Mouse (Mus musculus): ENCODE measurements around the gene Necap1. TPM values are rescaled to one million over a fixed set of nuclear protein-coding genes. Genes with fewer than 3 reads are reported as not detected.

Necap1 gene
- 10 to 100 TPM; 19.0 to 23.6 TPM for total RNA-seq (2021)
- long read RNA-seq, experiment 1, transcript Necap1-201 (8 exons, 2,476 nt): major isoform, 20 of 29 reads
- long read RNA-seq, experiment 1, partial matches to known transcripts: 1 of 29 reads
- long read RNA-seq, experiment 1, other reads (novel, unspliced or antisense): 8 of 29 reads
- long read RNA-seq, experiment 2, transcript Necap1-201 (8 exons, 2,476 nt): major isoform, 29 of 33 reads
- long read RNA-seq, experiment 2, partial matches to known transcripts: 1 of 33 reads
- long read RNA-seq, experiment 2, other reads (novel, unspliced or antisense): 3 of 33 reads

- intact Hi-C loops (cut with DNase I; ENCODE audit: low total_unique reads): no loop called here
- DNase-seq: peak; percentile 97
Observed at GRCm38 (mm10) chr6:122873871-122874719, at the start of gene Necap1. Gene Necap1, plus strand, starts transcription at chr6:122874474.

- intact Hi-C loops (cut with DNase I; ENCODE audit: low total_unique reads): no loop called here
- no peak for DNase-seq
Observed at GRCm38 (mm10) chr6:122825166-122825565, 49.1 kb upstream of the Necap1 start.

- intact Hi-C loops (cut with DNase I; ENCODE audit: low total_unique reads): no loop called here
- DNase-seq: peak; percentile 56
Observed at GRCm38 (mm10) chr6:122825923-122826742, 48.1 kb upstream of the Necap1 start.

GRCm38 (mm10) chr6:122828086-122828485 is 46.2 kb upstream of the Necap1 start:
- intact Hi-C loops (cut with DNase I; ENCODE audit: low total_unique reads): no loop called here
- DNase-seq: no peak

- intact Hi-C loops (cut with DNase I; ENCODE audit: low total_unique reads): no loop called here
- no peak for DNase-seq
Observed at GRCm38 (mm10) chr6:122832880-122833279, 41.4 kb upstream of the Necap1 start.

- intact Hi-C loops (cut with DNase I; ENCODE audit: low total_unique reads): no loop called here
- DNase-seq: no peak
Observed at GRCm38 (mm10) chr6:122834365-122834764, 39.9 kb upstream of the Necap1 start.

- DNase-seq: no peak
- intact Hi-C loops (cut with DNase I; ENCODE audit: low total_unique reads): no loop called here
Observed at GRCm38 (mm10) chr6:122836974-122837373, 37.3 kb upstream of the Necap1 start.

- no peak for DNase-seq
- intact Hi-C loops (cut with DNase I; ENCODE audit: low total_unique reads): no loop called here
Observed at GRCm38 (mm10) chr6:122837539-122837938, 36.7 kb upstream of the Necap1 start.

- DNase-seq: no peak
- intact Hi-C loops (cut with DNase I; ENCODE audit: low total_unique reads): no loop called here
Observed at GRCm38 (mm10) chr6:122843759-122844158, 30.5 kb upstream of the Necap1 start.

GRCm38 (mm10) chr6:122852696-122853095 is 21.6 kb upstream of the Necap1 start:
- intact Hi-C loops (cut with DNase I; ENCODE audit: low total_unique reads): no loop called here

GRCm38 (mm10) chr6:122854552-122854951 is 19.7 kb upstream of the Necap1 start:
- DNase-seq: no peak
- intact Hi-C loops (cut with DNase I; ENCODE audit: low total_unique reads): no loop called here

More at GRCm38 (mm10) chr6:122852696-122853095, 21.6 kb upstream of the Necap1 start:
- no peak for DNase-seq

GRCm38 (mm10) chr6:122855955-122856354 is 18.3 kb upstream of the Necap1 start, which contains the start of gene C3ar1:
Gene C3ar1, minus strand, starts transcription at chr6:122856161.
- intact Hi-C loops (cut with DNase I; ENCODE audit: low total_unique reads): no loop called here
- DNase-seq: no peak

GRCm38 (mm10) chr6:122862434-122862833 is 11.8 kb upstream of the Necap1 start:
- no peak for DNase-seq
- intact Hi-C loops (cut with DNase I; ENCODE audit: low total_unique reads): no loop called here

GRCm38 (mm10) chr6:122862871-122863270 is 11.4 kb upstream of the Necap1 start:
- no peak for DNase-seq
- intact Hi-C loops (cut with DNase I; ENCODE audit: low total_unique reads): no loop called here

GRCm38 (mm10) chr6:122867914-122868313 is 6.4 kb upstream of the Necap1 start:
- no peak for DNase-seq
- intact Hi-C loops (cut with DNase I; ENCODE audit: low total_unique reads): no loop called here

- intact Hi-C loops (cut with DNase I; ENCODE audit: low total_unique reads): no loop called here
- no peak for DNase-seq
Observed at GRCm38 (mm10) chr6:122869846-122870245, 4.4 kb upstream of the Necap1 start.

GRCm38 (mm10) chr6:122872800-122873199 is 1.5 kb upstream of the Necap1 start:
- no peak for DNase-seq
- intact Hi-C loops (cut with DNase I; ENCODE audit: low total_unique reads): no loop called here

GRCm38 (mm10) chr6:122874720-122875389 is 581 bp downstream of the Necap1 start:
- intact Hi-C loops (cut with DNase I; ENCODE audit: low total_unique reads): no loop called here
- DNase-seq: peak; percentile 24

- DNase-seq: no peak
- intact Hi-C loops (cut with DNase I; ENCODE audit: low total_unique reads): no loop called here
Observed at GRCm38 (mm10) chr6:122879141-122879735, 5.0 kb downstream of the Necap1 start.
